Mouse (Mus musculus) T-cell, adult 2 months (primary cell): ENCODE measurements around the gene Wsb1.

ENCODE experiments used
- DNase-seq: peaks from one replicate; pipeline ENCODE4 v3.0.0; 2022; ENCODE audit warnings: low spot score

Gene Wsb1

GRCm38 (mm10) chr11:79215539-79215938 is 38.9 kb downstream of the Wsb1 start:
- DNase-seq: no peak

- peak; percentile 83 for DNase-seq
These were observed 40.5 kb downstream of the Wsb1 start for GRCm38 (mm10) chr11:79214015-79214418.

- DNase-seq: no peak
These were observed 44.5 kb downstream of the Wsb1 start for GRCm38 (mm10) chr11:79209882-79210471.

GRCm38 (mm10) chr11:79209113-79209512 is 45.4 kb downstream of the Wsb1 start:
- no peak for DNase-seq

GRCm38 (mm10) chr11:79208462-79208861 is 46.0 kb downstream of the Wsb1 start:
- no peak for DNase-seq

- no peak for DNase-seq
These were observed 46.8 kb downstream of the Wsb1 start for GRCm38 (mm10) chr11:79207691-79208090.

GRCm38 (mm10) chr11:79204444-79204843 is 50.0 kb downstream of the Wsb1 start:
- no peak for DNase-seq

DNA sequence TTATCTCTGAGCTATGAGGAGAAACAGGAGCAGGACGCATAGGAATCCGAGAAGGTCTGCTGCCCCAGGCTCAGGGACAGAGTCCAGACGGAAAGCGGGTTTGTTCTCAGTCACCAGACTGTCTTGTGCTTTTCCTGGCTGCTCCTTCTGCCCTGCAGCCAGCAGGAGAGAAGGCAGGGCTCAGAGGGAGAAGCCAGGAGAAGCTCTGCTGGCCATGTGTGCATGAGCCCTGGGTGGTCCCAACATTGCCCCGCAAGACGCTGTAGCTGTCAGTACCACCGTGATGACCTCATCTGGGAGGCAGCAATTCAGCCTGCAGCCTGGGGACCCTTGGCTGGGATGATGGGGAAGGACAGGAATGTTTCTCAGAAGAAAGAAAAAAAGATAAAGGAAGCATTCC is 54.0 kb downstream of the Wsb1 start:
- no peak for DNase-seq

GRCm38 (mm10) chr11:79198562-79198961 is 55.9 kb downstream of the Wsb1 start:
- DNase-seq: no peak

GRCm38 (mm10) chr11:79197846-79198235 is 56.6 kb downstream of the Wsb1 start:
- DNase-seq: no peak

GRCm38 (mm10) chr11:79196876-79197845 is 57.3 kb downstream of the Wsb1 start:
- no peak for DNase-seq

- no peak for DNase-seq
These were observed 58.1 kb downstream of the Wsb1 start for GRCm38 (mm10) chr11:79196196-79196869.

- DNase-seq: peak; percentile 43
These were observed 62.3 kb downstream of the Wsb1 start for GRCm38 (mm10) chr11:79192176-79192575.

- no peak for DNase-seq
These were observed 63.3 kb downstream of the Wsb1 start for GRCm38 (mm10) chr11:79191214-79191613.

DNA sequence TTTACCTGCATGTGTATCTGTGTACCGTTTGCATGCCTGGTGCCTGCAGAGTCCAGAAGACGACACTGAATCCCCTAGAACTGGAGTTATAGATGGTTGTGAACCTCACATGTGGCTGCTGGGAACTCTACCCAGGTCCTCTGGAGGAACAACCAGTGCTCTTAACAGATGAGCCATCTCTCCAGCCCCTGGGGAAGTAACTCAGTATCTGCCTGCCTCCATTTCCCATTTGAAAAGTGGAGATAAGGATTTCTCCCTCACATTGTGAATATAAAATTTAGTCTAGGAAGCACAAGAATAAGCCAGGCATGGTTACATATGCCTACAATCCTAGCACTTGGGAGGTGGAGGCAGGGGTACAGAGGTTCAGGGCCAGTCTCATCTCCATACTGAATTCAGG is 64.2 kb downstream of the Wsb1 start:
- no peak for DNase-seq
